Mouse (Mus musculus) midbrain, embryonic 15.5 days (tissue): Measurements from ENCODE around the gene Plekhn1. TPM values are rescaled to one million over a fixed set of nuclear protein-coding genes. Genes with fewer than 3 reads are reported as not detected.

Experiments used
- ATAC-seq: fragments of 200-750 bp; cut with Nextera tagmentation; replicated peaks from 2 replicates; pipeline ENCODE4 v1.8.0; 2017; ENCODE audit warnings: moderate TSS enrichment
- H3K27ac ChIP-seq: fragments of 300-500 bp; sonication (generic); 2 replicates; pipeline ENCODE4 v1.5.1; 2015; ENCODE audit warnings: mild to moderate bottlenecking, inconsistent platforms
- H3K27me3 ChIP-seq: fragments of 300-500 bp; sonication (generic); replicated peaks from 2 replicates; pipeline ENCODE4 v1.6.1; 2015; ENCODE audit warnings: inconsistent platforms
- H3K36me3 ChIP-seq: fragments of 300-500 bp; sonication (generic); replicated peaks from 2 replicates; pipeline ENCODE4 v1.6.1; 2015; ENCODE audit warnings: inconsistent platforms
- H3K4me1 ChIP-seq: fragments of 300-500 bp; sonication (generic); 2 replicates; pipeline ENCODE4 v1.6.1; 2015; ENCODE audit warnings: inconsistent platforms
- H3K4me2 ChIP-seq: fragments of 300-500 bp; sonication (generic); 2 replicates; pipeline ENCODE4 v1.6.1; 2015; ENCODE audit warnings: inconsistent platforms, mild to moderate bottlenecking, moderate library complexity
- H3K4me3 ChIP-seq: fragments of 300-500 bp; sonication (generic); 2 replicates; pipeline ENCODE4 v1.5.1; 2015; ENCODE audit warnings: mild to moderate bottlenecking, inconsistent platforms
- H3K9ac ChIP-seq: fragments of 300-500 bp; sonication (generic); 2 replicates; pipeline ENCODE4 v1.6.1; 2015; ENCODE audit warnings: mild to moderate bottlenecking, inconsistent platforms
- H3K9me3 ChIP-seq: fragments of 300-500 bp; sonication (generic); 2 replicates; pipeline ENCODE4 v1.6.1; 2016; ENCODE audit warnings: inconsistent platforms
- WGBS: fragments of 180-500 bp; shearing (Covaris S2); methylation state at CpG from one replicate; pipeline ENCODE4 v1.1.7; 2015; ENCODE audit warnings: mixed read lengths; 5-methylcytosine and 5-hydroxymethylcytosine counted together
- polyA plus RNA-seq: library from polyadenylated mRNA; unstranded; fragments of >200 nt; fragmentation: Nextera tagmentation; extraction: Ambion mirVana; gene quantifications from 2 replicates; pipeline ENCODE4 v1.2.1, GENCODE M21; 2015

Plekhn1 gene
- polyA plus RNA-seq, 1 experiment from 2014 or later: 30.1 TPM

DNA sequence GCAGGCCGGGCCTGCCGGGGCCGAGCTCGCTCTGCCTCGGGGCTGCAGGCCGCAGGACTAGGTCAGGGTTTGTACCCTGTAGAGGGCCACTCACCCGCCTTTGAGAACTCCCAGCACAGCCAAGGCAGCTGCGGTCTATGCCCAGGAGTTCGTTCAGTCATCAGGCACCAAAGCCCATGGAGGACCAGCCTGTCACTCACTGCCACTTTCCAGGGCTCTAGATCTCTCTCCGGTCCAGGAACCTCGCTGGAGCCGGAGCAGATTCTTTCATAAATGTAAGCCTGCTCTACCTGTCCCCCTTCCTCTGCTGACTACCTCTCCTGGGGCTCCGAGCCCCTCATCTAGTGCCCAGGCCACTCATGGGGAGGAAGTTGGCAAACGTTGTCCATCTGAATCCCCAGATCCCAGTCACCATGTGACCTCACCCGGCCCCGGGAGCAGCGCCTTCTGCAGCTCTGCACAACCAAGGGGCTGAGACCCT, 596 bp downstream of the Plekhn1 start:
- Histone ChIP-seq H3K27me3 (no peaks in the 10 kb centered on the region), H3K36me3 (peaks cover 43% of the 10 kb centered on the region), H3K9me3 (no peaks in the 10 kb centered on the region), H3K4me2 (peak overlapping the region; percentile 83), H3K9ac (peak overlapping the region; percentile 56), H3K27ac (peak overlapping the region; percentile 93), H3K4me1 (peaks cover 27% of the 10 kb centered on the region), H3K4me3 (peak overlapping the region; percentile 79)
- 6% methylated on average over 17 of the region's 17 CpGs for WGBS
- ATAC-seq: no peak

DNA sequence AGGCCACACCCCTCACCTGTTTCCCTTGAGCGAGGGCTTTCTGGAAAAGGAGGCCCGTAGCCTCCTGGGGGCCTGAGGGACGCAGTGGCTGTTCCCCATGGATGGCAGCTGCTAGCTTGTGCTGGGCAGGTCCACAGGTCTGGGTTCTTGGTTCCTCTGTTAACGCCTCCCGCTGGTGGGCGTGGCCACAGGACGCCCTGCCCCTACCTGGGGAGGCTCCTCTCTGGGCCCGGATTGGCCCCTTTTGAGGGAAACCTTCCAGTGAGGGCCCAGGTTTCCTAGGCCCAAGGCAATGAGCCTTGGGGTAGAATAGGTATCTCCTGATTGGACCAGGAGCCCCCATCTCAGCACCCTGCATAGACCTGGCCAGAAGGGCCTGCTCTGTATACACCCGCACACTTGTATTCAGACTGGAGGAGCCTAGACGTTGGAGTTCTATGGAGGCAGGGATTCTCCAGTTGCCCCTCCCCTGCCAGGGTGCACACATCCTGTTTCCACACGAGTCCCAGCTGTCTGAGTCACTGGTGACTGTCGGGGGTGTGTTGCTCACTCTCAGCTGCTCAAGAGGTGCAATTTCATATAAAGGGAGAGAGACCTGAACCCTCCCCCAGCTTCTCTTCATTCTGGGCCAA, 6.1 kb downstream of the Plekhn1 start:
- Histone ChIP-seq H3K27ac (no peak overlapping the region), H3K9ac (no peak overlapping the region), H3K36me3 (peaks cover 32% of the 10 kb centered on the region), H3K4me3 (no peak overlapping the region), H3K4me2 (no peak overlapping the region), H3K9me3 (no peaks in the 10 kb centered on the region), H3K4me1 (peaks cover 6% of the 10 kb centered on the region), H3K27me3 (no peaks in the 10 kb centered on the region)
- 0 out of 2 replicates have a peak, but pooled peaks have one; percentile 9 for ATAC-seq
- 21% methylated on average over 12 of the region's 12 CpGs for WGBS

DNA sequence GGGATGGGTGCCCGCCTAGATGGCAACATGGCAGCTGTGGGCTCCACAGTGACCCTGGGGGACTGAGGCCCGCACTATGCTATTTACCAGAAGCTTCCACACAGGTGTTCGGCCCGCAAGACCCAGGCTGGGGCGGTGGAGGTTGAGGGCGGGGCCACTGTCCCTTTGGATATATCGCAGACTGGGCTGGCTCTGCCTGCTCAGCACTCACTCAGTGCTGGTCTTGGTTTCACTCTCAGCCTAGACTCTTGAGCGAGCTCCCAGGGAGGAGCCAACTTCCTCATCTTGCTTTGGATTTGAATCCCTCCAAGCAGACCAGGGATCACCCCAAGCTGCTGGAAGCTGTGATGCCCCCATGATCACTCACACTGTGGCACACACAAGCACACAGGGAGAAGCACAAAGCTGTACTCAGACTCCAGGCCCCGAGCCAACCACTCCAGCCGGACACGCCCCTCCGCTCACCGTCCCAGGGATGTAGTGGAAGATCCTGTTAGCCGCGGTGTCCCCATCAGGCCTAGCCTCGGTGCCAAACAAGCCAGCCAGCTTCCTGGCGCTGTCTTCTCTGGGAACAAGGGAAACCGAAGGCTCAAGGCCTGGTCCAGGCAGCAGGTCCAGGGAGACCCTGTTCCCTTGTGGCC, 6.8 kb downstream of the Plekhn1 start:
- ATAC-seq: no peak
- no peak overlapping the region for H3K9ac ChIP-seq
- no peaks in the 10 kb centered on the region for H3K9me3 ChIP-seq
- no peaks in the 10 kb centered on the region; the same call in 1 of the 2 replicates for H3K4me1 ChIP-seq
- peaks cover 32% of the 10 kb centered on the region for H3K36me3 ChIP-seq
- H3K27ac ChIP-seq: no peak overlapping the region
- no peak overlapping the region for H3K4me2 ChIP-seq
- 35% methylated on average over 18 of the region's 18 CpGs for WGBS
- no peak overlapping the region for H3K4me3 ChIP-seq
- H3K27me3 ChIP-seq: no peaks in the 10 kb centered on the region

DNA sequence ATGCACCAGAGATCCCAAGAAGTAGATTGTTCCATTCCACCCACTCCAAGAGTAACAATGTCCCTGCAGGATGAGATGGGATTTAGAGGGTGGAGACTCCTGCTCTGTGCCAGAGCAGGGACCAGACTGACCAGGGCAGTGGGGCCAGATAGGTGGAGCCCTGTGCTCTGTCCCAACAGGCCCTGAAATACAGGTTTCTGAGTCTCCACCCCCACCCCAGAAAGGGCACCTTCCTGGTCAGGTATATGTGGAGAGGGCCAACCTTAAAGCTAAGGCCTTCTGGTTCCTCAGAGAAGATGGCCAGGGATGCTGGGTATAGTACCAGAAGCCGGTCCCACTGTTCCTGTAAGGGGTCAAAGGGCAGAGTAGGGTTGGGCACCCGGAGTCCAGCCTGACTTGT, 10.4 kb downstream of the Plekhn1 start:
- ATAC-seq: no peak
- WGBS: 89% methylated on average over 2 of the region's 2 CpGs

DNA sequence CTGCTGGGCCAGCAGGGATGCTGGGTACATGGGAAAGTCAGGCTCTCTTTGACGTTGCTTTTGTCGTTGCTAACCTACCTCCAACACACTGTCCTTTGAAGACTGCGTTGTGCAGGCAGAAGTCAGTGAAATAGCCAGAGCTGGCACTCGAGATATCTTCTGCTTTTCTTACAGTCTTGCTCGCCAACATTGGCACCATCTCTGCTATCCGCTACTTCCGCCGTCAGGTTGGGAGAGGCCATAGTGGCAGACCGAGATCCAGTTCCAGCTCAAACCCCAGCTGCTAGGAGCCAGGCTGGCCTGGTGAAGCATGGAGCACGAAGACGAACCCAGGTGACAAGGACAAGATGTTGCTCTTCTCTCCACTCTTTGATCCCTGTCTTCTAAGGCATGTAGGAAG, 14.7 kb downstream of the Plekhn1 start:
- H3K4me3 ChIP-seq: no peak overlapping the region
- WGBS: 91% methylated on average over 11 of the region's 11 CpGs

More for the DNA sequence above, 10.4 kb downstream of the Plekhn1 start:
- no peak overlapping the region for H3K27ac ChIP-seq
- H3K4me3 ChIP-seq: no peak overlapping the region
- no peak overlapping the region for H3K4me2 ChIP-seq
- no peaks in the 10 kb centered on the region for H3K9me3 ChIP-seq
- H3K4me1 ChIP-seq: no peaks in the 10 kb centered on the region
- H3K27me3 ChIP-seq: no peaks in the 10 kb centered on the region
- no peak overlapping the region for H3K9ac ChIP-seq
- peaks cover 4% of the 10 kb centered on the region for H3K36me3 ChIP-seq

DNA sequence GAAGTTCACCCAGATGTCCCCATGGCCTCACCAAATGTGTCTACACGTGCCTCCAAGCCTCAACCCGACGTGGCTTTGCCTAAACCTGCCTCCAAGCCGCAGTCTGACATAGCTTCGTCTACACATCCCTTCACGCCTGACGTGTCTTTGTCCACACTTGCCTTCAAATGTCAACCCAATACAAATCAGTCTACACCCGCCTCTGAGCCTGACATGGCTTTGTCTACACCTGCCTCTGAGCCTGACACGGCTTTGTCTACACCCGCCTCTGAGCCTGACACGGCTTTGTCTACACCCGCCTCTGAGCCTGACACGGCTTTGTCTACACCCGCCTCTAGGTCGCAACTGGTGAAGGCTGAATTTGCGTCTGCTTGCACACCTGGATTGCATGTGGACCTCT, 16.8 kb downstream of the Plekhn1 start:
- ATAC-seq: no peak
- Histone ChIP-seq H3K9me3 (no peaks in the 10 kb centered on the region), H3K4me1 (no peaks in the 10 kb centered on the region), H3K4me2 (no peak overlapping the region), H3K4me3 (no peak overlapping the region), H3K9ac (no peak overlapping the region), H3K27ac (no peak overlapping the region), H3K27me3 (no peaks in the 10 kb centered on the region), H3K36me3 (no peaks in the 10 kb centered on the region)
- 80% methylated on average over 16 of the region's 16 CpGs for WGBS

More for the DNA sequence above, 14.7 kb downstream of the Plekhn1 start:
- H3K9ac ChIP-seq: no peak overlapping the region
- no peaks in the 10 kb centered on the region for H3K9me3 ChIP-seq
- H3K4me2 ChIP-seq: no peak overlapping the region
- H3K36me3 ChIP-seq: no peaks in the 10 kb centered on the region
- H3K4me1 ChIP-seq: no peaks in the 10 kb centered on the region
- no peaks in the 10 kb centered on the region for H3K27me3 ChIP-seq
- no peak for ATAC-seq
- H3K27ac ChIP-seq: no peak overlapping the region

DNA sequence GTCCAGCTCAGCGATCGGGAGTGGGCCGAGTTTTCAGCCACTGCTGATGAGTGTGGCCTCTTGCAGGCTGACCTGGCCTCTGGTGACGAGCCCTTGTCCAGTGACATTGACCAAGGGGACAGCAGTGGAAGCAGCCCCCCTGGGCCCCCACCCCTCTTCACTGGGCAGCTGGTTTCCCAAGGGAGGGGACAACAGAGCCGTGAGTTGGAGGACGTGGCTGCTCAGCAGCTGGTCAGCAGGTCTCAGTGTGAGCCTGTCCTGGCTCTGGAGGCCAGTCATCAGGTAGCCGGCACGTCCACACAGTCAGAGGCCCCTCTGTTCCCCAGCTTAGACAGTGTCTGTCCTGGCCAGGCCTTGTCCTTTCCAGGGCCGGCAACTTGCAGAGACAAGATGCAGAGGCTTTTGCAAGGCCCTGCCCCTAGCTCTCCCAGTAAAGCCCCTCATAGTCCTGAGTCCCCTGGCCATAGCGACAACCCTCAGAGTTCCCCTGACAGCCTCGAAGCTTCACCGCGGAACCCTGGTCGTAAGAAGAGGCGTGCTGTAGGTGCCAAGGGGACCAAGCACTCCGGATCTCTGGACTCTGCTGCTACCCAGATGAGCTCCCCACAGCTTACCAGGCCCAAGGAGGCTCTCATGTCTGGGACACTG, 17.5 kb downstream of the Plekhn1 start:
- Histone ChIP-seq H3K27ac (no peak overlapping the region), H3K4me2 (no peak overlapping the region), H3K27me3 (no peaks in the 10 kb centered on the region), H3K4me3 (no peak overlapping the region), H3K4me1 (no peaks in the 10 kb centered on the region), H3K36me3 (no peaks in the 10 kb centered on the region), H3K9me3 (no peaks in the 10 kb centered on the region), H3K9ac (no peak overlapping the region)
- ATAC-seq: 0 out of 2 replicates have a peak, but pooled peaks have one; percentile 20
- WGBS: 83% methylated on average over 16 of the region's 16 CpGs

DNA sequence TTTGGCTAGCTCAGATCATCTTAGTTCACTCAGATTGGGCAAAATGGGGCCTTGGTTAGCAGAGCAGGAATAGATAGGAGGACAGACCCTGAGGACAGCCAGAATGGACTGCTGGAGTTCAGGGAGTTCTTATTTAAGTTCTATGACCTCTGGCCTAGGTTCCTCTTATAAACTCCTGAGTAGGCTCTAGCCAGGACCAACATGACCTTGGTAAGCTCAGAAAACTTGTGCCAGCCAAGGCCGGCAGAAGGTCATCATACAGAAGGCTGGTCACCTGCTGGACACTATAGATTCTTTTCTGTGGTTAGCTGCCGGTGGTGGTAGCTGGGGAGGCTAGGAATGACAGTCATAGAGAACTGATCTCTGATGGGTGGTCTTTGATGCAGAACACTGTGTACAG, 18.5 kb downstream of the Plekhn1 start:
- Histone ChIP-seq H3K36me3 (no peaks in the 10 kb centered on the region), H3K4me3 (no peak overlapping the region), H3K4me1 (no peaks in the 10 kb centered on the region), H3K27ac (no peak overlapping the region), H3K27me3 (no peaks in the 10 kb centered on the region), H3K9me3 (no peaks in the 10 kb centered on the region), H3K4me2 (no peak overlapping the region), H3K9ac (no peak overlapping the region)
- ATAC-seq: no peak
- WGBS: 86% methylated on average over 2 of the region's 2 CpGs

DNA sequence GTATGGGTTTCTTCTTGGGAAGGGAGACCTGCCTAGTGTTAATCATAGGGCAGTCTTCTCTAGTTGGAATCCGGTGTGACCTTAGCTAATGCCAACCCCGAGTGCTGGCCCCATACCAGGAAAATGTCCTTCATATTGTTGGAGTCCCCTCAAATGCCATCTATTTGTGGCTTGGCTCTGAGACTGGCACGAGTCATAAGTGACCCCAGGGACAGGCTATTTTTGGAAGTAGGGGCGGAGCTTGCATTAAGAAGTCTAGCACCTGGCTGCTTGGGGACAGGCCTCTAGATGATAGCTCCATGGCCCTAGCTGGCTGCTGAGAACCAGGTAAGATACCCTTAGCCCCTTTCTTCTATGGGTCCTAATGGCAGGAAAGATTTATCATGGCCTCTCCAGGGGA, 19.0 kb downstream of the Plekhn1 start, which contains the start of gene Perm1:
Perm1 (plus strand) TSS at position 220 of the 400 bp plus-strand sequence.
- WGBS: 88% methylated on average over 4 of the region's 4 CpGs
- Histone ChIP-seq H3K9me3 (no peaks in the 10 kb centered on the region), H3K27me3 (no peaks in the 10 kb centered on the region), H3K36me3 (no peaks in the 10 kb centered on the region), H3K4me1 (no peaks in the 10 kb centered on the region), H3K9ac (no peak within 1 kb of the TSS), H3K27ac (no peak within 1 kb of the TSS), H3K4me3 (no peak within 1 kb of the TSS), H3K4me2 (no peak within 1 kb of the TSS)
- no peak for ATAC-seq

DNA sequence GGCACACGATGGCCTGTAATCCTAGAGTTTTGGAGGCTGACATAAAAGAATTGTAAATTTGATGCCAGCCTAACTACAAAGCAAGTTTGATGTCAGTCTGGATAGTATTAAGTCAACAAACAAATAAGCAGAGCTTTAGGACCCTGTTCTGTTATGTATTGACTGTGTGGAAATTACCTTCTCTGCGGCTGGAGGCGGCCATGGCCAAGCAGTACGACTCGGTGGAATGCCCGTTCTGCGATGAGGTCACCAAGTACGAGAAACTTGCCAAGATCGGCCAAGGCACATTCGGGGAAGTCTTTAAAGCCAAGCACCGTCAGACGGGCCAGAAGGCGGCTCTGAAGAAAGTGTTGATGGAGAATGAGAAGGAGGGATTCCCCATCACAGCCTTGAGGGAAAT, 21.5 kb downstream of the Plekhn1 start:
- Histone ChIP-seq H3K9ac (no peak overlapping the region), H3K27ac (no peak overlapping the region), H3K4me2 (no peak overlapping the region), H3K4me3 (no peak overlapping the region), H3K9me3 (no peaks in the 10 kb centered on the region), H3K4me1 (no peaks in the 10 kb centered on the region), H3K36me3 (no peaks in the 10 kb centered on the region), H3K27me3 (no peaks in the 10 kb centered on the region)
- 97% methylated on average over 13 of the region's 13 CpGs for WGBS
- ATAC-seq: no peak

DNA sequence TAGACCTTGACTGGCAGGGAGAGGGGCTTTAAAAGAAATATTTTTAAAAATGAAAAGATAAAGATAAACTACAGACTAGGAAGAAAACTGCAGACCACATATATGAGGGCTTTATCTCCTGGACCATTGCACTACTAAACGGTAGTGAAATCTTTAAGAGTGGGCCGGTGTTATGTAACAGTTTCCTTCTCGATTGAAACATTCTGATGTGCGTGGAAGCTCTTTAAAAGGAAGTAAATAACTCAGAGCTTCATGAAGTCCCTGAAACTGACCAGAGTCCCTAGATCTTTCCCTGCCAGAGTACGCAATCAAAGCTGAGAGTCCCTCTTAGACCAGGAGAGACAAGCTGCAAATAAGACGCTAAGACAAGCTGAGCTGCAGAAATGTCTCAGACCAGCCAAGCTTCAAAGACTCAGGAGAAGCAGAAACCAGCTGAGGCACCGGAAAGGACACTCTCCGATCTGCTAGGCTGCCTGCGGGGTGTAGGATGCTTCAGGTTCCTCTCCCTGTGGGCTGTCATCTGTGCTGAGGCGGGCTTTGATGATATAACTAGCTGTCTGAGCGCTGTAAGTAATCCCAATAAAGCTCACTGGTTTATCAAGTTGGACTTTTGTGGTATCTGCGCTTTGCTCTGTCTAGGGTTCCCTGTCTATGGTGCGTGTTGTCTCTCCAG, 24.6 kb downstream of the Plekhn1 start:
- no peak overlapping the region for H3K4me2 ChIP-seq
- H3K9me3 ChIP-seq: no peaks in the 10 kb centered on the region
- H3K27me3 ChIP-seq: no peaks in the 10 kb centered on the region
- H3K36me3 ChIP-seq: no peaks in the 10 kb centered on the region
- no peak overlapping the region for H3K4me3 ChIP-seq
- no peak for ATAC-seq
- H3K27ac ChIP-seq: no peak overlapping the region
- H3K4me1 ChIP-seq: no peaks in the 10 kb centered on the region
- WGBS: 76% methylated on average over 13 of the region's 13 CpGs
- H3K9ac ChIP-seq: no peak overlapping the region

DNA sequence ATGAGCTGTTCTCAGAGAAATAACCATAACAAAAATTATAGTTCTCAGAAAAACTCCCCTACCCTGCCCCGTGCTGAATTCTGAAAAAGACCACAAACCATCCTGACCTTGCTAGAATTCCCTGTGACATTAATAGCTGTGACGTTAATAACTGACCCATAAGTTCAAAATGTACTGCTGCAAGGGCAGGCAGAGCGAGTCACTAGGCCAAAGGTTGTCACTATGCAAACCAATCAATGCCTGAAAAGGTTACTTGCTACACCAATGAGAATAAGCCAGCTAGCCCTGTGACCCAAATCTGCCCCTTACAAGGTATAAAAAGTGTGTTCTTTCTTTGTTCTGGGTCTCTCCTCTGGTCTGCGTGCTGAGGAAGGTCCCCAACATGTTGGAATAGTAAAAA, 25.8 kb downstream of the Plekhn1 start:
- no peak for ATAC-seq
- Histone ChIP-seq H3K4me3 (no peak overlapping the region), H3K4me2 (no peak overlapping the region), H3K27me3 (no peaks in the 10 kb centered on the region), H3K9me3 (no peaks in the 10 kb centered on the region), H3K27ac (no peak overlapping the region), H3K4me1 (peaks cover 5% of the 10 kb centered on the region), H3K9ac (no peak overlapping the region), H3K36me3 (no peaks in the 10 kb centered on the region)
- WGBS: 84% methylated on average over 4 of the region's 4 CpGs
